Mouse (Mus musculus): ENCODE data around the gene Shank2. TPM values are rescaled to one million over a fixed set of nuclear protein-coding genes. Genes with fewer than 3 reads are reported as not detected.

Shank2 gene
- total and polyA plus RNA-seq, 3 experiments: not detected

- no peak overlapping the region for H3K4me2 ChIP-seq (ENCODE audit: insufficient read depth, low read depth, poor library complexity, severe bottlenecking)
- no peaks in the 10 kb centered on the region for H3K9me3 ChIP-seq (replicated peaks; ENCODE audit: low read length)
- no peak for TF ChIP-seq HCFC1 (IDR thresholded peaks at IDR 0.05; ENCODE audit: low read depth, low read length)
- TF ChIP-seq GABPA (IDR thresholded peaks at IDR 0.05; ENCODE audit: insufficient replicate concordance, low read depth, low read length): no peak
- TF ChIP-seq SMC3 (IDR thresholded peaks at IDR 0.05; ENCODE audit: low read depth, low read length): peak; percentile 63
- no peak for TF ChIP-seq USF1 (IDR thresholded peaks at IDR 0.05; ENCODE audit: low read depth, low read length)
- peak; percentile 45 to 83; a peak in 3 of 4 replicates for TF ChIP-seq CTCF (conservative IDR thresholded peaks at IDR 0.05 in 1 of 2, IDR thresholded peaks at IDR 0.05 in 1 of 2; ENCODE audit: low read depth in 2 of 2, low read length in 2 of 2)
- TF ChIP-seq ETS1 (conservative IDR thresholded peaks at IDR 0.05; ENCODE audit: low read depth, low read length): no peak
- TF ChIP-seq PAX5 (IDR thresholded peaks at IDR 0.05; ENCODE audit: low read length): no peak
- no peak for TF ChIP-seq SIN3A (IDR thresholded peaks at IDR 0.05; ENCODE audit: low read length)
- TF ChIP-seq RAD21 (IDR thresholded peaks at IDR 0.05; ENCODE audit: low read depth, low read length): peak; percentile 73
- TF ChIP-seq POLR2AphosphoS2 (IDR thresholded peaks at IDR 0.05; ENCODE audit: low read depth, low read length): no peak
- TF ChIP-seq NRF1 (IDR thresholded peaks at IDR 0.05; ENCODE audit: low read depth, low read length): no peak
- no peak for TF ChIP-seq E2F4 (IDR thresholded peaks at IDR 0.05; ENCODE audit: insufficient replicate concordance, low read depth, low read length)
- no peak for TF ChIP-seq USF2 (conservative IDR thresholded peaks at IDR 0.05; ENCODE audit: low read depth, low read length)
- TF ChIP-seq NELFE (IDR thresholded peaks at IDR 0.05; ENCODE audit: low read depth, low read length): no peak
- H3K4me3 ChIP-seq (replicated peaks in 1 of 3; ENCODE audit: low read depth in 2 of 3, low read length in 2 of 3, poor library complexity in 1 of 3): no peak overlapping the region
- H3K9ac ChIP-seq (ENCODE audit: insufficient read depth, low read depth): no peak overlapping the region
- in situ Hi-C loops (cut with MboI; ENCODE audit: low pct_ligation_motif_present, low pct_unique_long_range_greater_than_20kb, low sequenced_read_pairs): loop anchor here (25.0 kb wide), 1 partner anchor 340 kb away; no protein-coding TSS in a partner anchor
- H3K27ac ChIP-seq (ENCODE audit: insufficient read depth, low read depth): no peak overlapping the region
- no peaks in the 10 kb centered on the region; a peak in 1 of 4 replicates for H3K4me1 ChIP-seq (ENCODE audit: control insufficient read depth in 1 of 2, insufficient read depth in 2 of 2)
- dilution Hi-C loops (cut with MboI; ENCODE audit: extremely low pct_ligation_motif_present, extremely low pct_unique_long_range_greater_than_20kb, low sequenced_read_pairs): no loop called here
- H3K27me3 ChIP-seq (replicated peaks): peaks cover 71% of the 10 kb centered on the region
- no peaks in the 10 kb centered on the region for H3K79me2 ChIP-seq (replicated peaks; ENCODE audit: control insufficient read depth, extremely low read depth, insufficient read depth, poor library complexity, severe bottlenecking)
- peak; percentile 28 for DNase-seq (ENCODE audit: extremely low read depth)
- no peaks in the 10 kb centered on the region for H3K36me3 ChIP-seq (replicated peaks in 1 of 2; ENCODE audit: control insufficient read depth in 1 of 2, insufficient read depth in 1 of 2, low read length in 1 of 2)
These were observed 95.6 kb downstream of the Shank2 start for GRCm38 (mm10) chr7:144097314-144097713.

DNA sequence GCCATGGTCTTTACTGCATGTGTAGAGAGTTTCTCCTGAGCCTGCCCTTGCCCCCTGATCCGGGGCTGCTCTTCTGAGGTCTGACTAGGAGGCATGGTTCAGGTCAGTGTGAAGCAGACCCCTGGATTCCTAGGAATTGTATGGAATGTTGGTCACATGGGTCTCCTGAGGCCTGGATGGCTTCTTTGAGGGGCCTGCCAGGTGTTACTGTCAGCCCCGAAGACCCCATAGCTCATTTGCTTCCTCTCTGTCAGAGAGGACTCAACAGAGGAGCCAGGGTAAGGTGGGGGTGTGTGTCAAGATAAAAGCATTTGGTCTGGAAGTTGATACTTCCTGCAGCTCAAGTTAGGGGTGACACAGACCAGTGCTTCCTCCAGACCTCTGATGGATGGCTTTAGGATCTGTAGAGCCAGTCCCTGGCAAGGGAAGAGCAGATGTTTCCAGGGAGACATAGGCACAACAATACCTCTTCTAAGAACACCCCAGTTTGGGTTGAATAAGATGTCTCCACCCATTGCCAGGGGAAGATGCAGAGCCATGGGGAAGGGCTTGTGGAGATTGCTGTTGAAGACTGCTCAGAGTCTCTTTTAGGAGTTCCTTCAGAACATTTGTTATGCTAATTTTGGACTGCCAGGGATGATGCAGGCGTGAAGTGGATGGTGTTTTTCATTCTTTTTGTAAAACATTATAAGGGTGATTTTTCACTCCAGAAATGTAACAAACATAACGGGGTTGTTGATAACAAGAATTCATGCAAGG is 100.7 kb downstream of the Shank2 start:
- dilution Hi-C loops (cut with MboI; ENCODE audit: extremely low pct_ligation_motif_present, extremely low pct_unique_long_range_greater_than_20kb, low sequenced_read_pairs): no loop called here
- H3K9ac ChIP-seq (ENCODE audit: insufficient read depth, low read depth): no peak overlapping the region
- peaks cover 65% of the 10 kb centered on the region for H3K27me3 ChIP-seq (replicated peaks)
- H3K36me3 ChIP-seq (replicated peaks in 1 of 2; ENCODE audit: control insufficient read depth in 1 of 2, insufficient read depth in 1 of 2, low read length in 1 of 2): no peaks in the 10 kb centered on the region
- no peaks in the 10 kb centered on the region for H3K9me3 ChIP-seq (replicated peaks; ENCODE audit: low read length)
- in situ Hi-C loops (cut with MboI; ENCODE audit: low pct_ligation_motif_present, low pct_unique_long_range_greater_than_20kb, low sequenced_read_pairs): no loop called here
- H3K4me2 ChIP-seq (ENCODE audit: insufficient read depth, low read depth, poor library complexity, severe bottlenecking): no peak overlapping the region
- H3K79me2 ChIP-seq (replicated peaks; ENCODE audit: control insufficient read depth, extremely low read depth, insufficient read depth, poor library complexity, severe bottlenecking): no peaks in the 10 kb centered on the region
- H3K27ac ChIP-seq (ENCODE audit: insufficient read depth, low read depth): no peak overlapping the region
- no peak for DNase-seq (ENCODE audit: extremely low read depth)
- H3K4me3 ChIP-seq (replicated peaks in 1 of 3; ENCODE audit: low read depth in 2 of 3, low read length in 2 of 3, poor library complexity in 1 of 3): no peak overlapping the region
- no peaks in the 10 kb centered on the region; a peak in 1 of 4 replicates for H3K4me1 ChIP-seq (ENCODE audit: control insufficient read depth in 1 of 2, insufficient read depth in 2 of 2)
- TF ChIP-seq ZKSCAN1 (IDR thresholded peaks at IDR 0.05; ENCODE audit: borderline replicate concordance, low read depth, low read length) (no peak), CTCF (conservative IDR thresholded peaks at IDR 0.05 in 1 of 2, IDR thresholded peaks at IDR 0.05 in 1 of 2; ENCODE audit: low read depth in 2 of 2, low read length in 2 of 2) (no peak), MAZ (IDR thresholded peaks at IDR 0.05; ENCODE audit: low read depth, low read length) (no peak), JUN (IDR thresholded peaks at IDR 0.05; ENCODE audit: insufficient read depth, low read depth, low read length) (no peak), PAX5 (IDR thresholded peaks at IDR 0.05; ENCODE audit: low read length) (no peak), ZMIZ1 (IDR thresholded peaks at IDR 0.05; ENCODE audit: low read depth, low read length) (no peak), MEF2A (IDR thresholded peaks at IDR 0.05; ENCODE audit: borderline replicate concordance, low read depth, low read length) (no peak), UBTF (IDR thresholded peaks at IDR 0.05; ENCODE audit: low read depth, low read length) (no peak), POLR2A (IDR thresholded peaks at IDR 0.05; ENCODE audit: low read depth, low read length) (no peak), KAT2A (IDR thresholded peaks at IDR 0.05; ENCODE audit: insufficient replicate concordance, low read length) (no peak), POLR2AphosphoS2 (IDR thresholded peaks at IDR 0.05; ENCODE audit: low read depth, low read length) (no peak), GABPA (IDR thresholded peaks at IDR 0.05; ENCODE audit: insufficient replicate concordance, low read depth, low read length) (no peak), MXI1 (IDR thresholded peaks at IDR 0.05; ENCODE audit: low read depth, low read length) (no peak), TCF12 (IDR thresholded peaks at IDR 0.05; ENCODE audit: low read depth, low read length) (no peak), BHLHE40 (IDR thresholded peaks at IDR 0.05; ENCODE audit: low read depth, low read length) (no peak), RCOR1 (conservative IDR thresholded peaks at IDR 0.05; ENCODE audit: low read depth, low read length) (no peak)
